Mouse (Mus musculus): Measurements from ENCODE around the gene Oas3. TPM values are rescaled to one million over a fixed set of nuclear protein-coding genes. Genes with fewer than 3 reads are reported as not detected.

Gene Oas3
- polyA plus RNA-seq, 1 experiment from 2014 or later, result not detected

DNA sequence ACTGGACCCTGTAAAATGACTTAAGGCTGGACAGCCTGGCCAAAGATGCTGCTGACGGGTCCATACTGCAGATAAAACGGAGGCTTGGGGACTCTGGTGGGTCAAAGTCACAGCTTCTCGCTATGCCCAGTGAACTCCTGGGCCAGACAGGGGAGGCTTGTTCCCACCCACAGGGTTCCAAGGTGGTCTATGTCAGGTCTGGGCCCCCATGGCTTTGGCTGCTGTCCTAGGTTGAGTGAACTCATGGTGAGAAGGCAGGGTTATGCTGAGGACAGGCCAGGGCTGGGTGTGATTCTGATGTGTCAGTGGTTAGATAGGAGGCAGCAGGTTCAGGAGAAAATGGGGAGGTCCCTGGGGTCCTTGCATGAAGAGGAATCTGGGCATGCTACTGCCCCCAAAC is 73.8 kb downstream of the Oas3 start:
- Histone ChIP-seq H3K9me3 (no peaks in the 10 kb centered on the region), H3K4me2 (no peak overlapping the region), H3K4me1 (replicated peaks) (peaks cover 51% of the 10 kb centered on the region), H3K9ac (replicated peaks) (no peak overlapping the region), H3K4me3 (replicated peaks) (no peak overlapping the region), H3K27me3 (peaks cover 83% of the 10 kb centered on the region), H3K36me3 (no peaks in the 10 kb centered on the region), H3K27ac (no peak overlapping the region)
- 80% methylated on average over 3 of the region's 3 CpGs for WGBS
- no peak for ATAC-seq (ENCODE audit: insufficient number of reproducible peaks, insufficient read depth, low FRiP score, low TSS enrichment, low read depth)

Other genes with a start within 250 kb of the Oas3 start
- gene Tpcn1, start 189.0 kb downstream of the Oas3 start, polyA plus RNA-seq (2016; fragmentation: Nextera tagmentation; extraction: Ambion mirVana), result 16.7 and 17.2 TPM in 2 replicates
- gene Iqcd, start 188.6 kb downstream of the Oas3 start, polyA plus RNA-seq (2016; fragmentation: Nextera tagmentation; extraction: Ambion mirVana), result 0.64 and 0.93 TPM in 2 replicates
- gene Rita1, start 165.1 kb downstream of the Oas3 start, polyA plus RNA-seq (2016; fragmentation: Nextera tagmentation; extraction: Ambion mirVana), result 16.9 and 19.1 TPM in 2 replicates
- gene Ddx54, start 164.9 kb downstream of the Oas3 start, polyA plus RNA-seq (2016; fragmentation: Nextera tagmentation; extraction: Ambion mirVana), result 48.8 and 50.3 TPM in 2 replicates
- gene Cfap73, start 143.4 kb downstream of the Oas3 start, polyA plus RNA-seq (2016; fragmentation: Nextera tagmentation; extraction: Ambion mirVana), result not detected in 2 replicates
- gene Rasal1, start 128.8 kb downstream of the Oas3 start, polyA plus RNA-seq (2016; fragmentation: Nextera tagmentation; extraction: Ambion mirVana), result 0.24 and 0.86 TPM in 2 replicates
- gene Dtx1, start 65.7 kb downstream of the Oas3 start, polyA plus RNA-seq (2016; fragmentation: Nextera tagmentation; extraction: Ambion mirVana), result 6.8 and 7.5 TPM in 2 replicates
- gene Oas2, start 27.8 kb downstream of the Oas3 start, polyA plus RNA-seq (2016; fragmentation: Nextera tagmentation; extraction: Ambion mirVana), result 0.15 and 0.19 TPM in 2 replicates
- 0.20 TPM in 1 of 2 replicates, not detected in the other for gene Oas1e, start 17.9 kb upstream of the Oas3 start, polyA plus RNA-seq (2016; fragmentation: Nextera tagmentation; extraction: Ambion mirVana)
- 0.23 and 0.51 TPM in 2 replicates for gene Oas1c, start 34.9 kb upstream of the Oas3 start, polyA plus RNA-seq (2016; fragmentation: Nextera tagmentation; extraction: Ambion mirVana)
- not detected in 2 replicates for gene Oas1f, start 69.7 kb upstream of the Oas3 start, polyA plus RNA-seq (2016; fragmentation: Nextera tagmentation; extraction: Ambion mirVana)
- gene Oas1h, start 83.8 kb upstream of the Oas3 start, polyA plus RNA-seq (2016; fragmentation: Nextera tagmentation; extraction: Ambion mirVana), result not detected in 2 replicates
- 0.14 and 0.22 TPM in 2 replicates for gene Oas1g, start 110.0 kb upstream of the Oas3 start, polyA plus RNA-seq (2016; fragmentation: Nextera tagmentation; extraction: Ambion mirVana)
- 0.66 and 1.1 TPM in 2 replicates for gene Oas1a, start 129.9 kb upstream of the Oas3 start, polyA plus RNA-seq (2016; fragmentation: Nextera tagmentation; extraction: Ambion mirVana)
- gene Oas1d, start 136.9 kb upstream of the Oas3 start, polyA plus RNA-seq (2016; fragmentation: Nextera tagmentation; extraction: Ambion mirVana), result not detected in 2 replicates
- not detected in 2 replicates for gene Rph3a, start 232.4 kb upstream of the Oas3 start, polyA plus RNA-seq (2016; fragmentation: Nextera tagmentation; extraction: Ambion mirVana)